Mouse (Mus musculus) olfactory bulb, adult 2 months (tissue): ENCODE measurements around the gene Sbf2.

ENCODE experiments used
- CTCF ChIP-seq: fragments of 200-500 bp; IDR thresholded peaks from 2 replicates; pipeline ENCODE4 v1.5.1; 2012; ENCODE audit warnings: low read depth, mild to moderate bottlenecking, low read length, moderate library complexity; ENCODE audit not compliant: insufficient read depth
- POLR2A ChIP-seq: fragments of 200-500 bp; IDR thresholded peaks from 2 replicates; pipeline ENCODE4 v1.6.1; 2012; ENCODE audit warnings: mild to moderate bottlenecking, low read depth, low read length, moderate library complexity; ENCODE audit not compliant: insufficient read depth

GRCm38 (mm10) chr7:110561647-110562046 is 53.1 kb downstream of the Sbf2 start:
- TF ChIP-seq POLR2A (no peak), CTCF (no peak)
